Mouse (Mus musculus) lung, postnatal 0 days (tissue): ENCODE measurements at regions not wholly inside any gene's neighbourhood (a gene's known extent, or its start where the extent isn't known, plus 50 kb on each side); places are given as distances from the start of the nearest gene placed in this dataset.

Experiments
- CTCF ChIP-seq: IDR thresholded peaks from 2 replicates; pipeline ENCODE4 v1.5.1; 2016; ENCODE audit warnings: antibody characterized with exemption, mild to moderate bottlenecking
- EP300 ChIP-seq: IDR thresholded peaks from 2 replicates; pipeline ENCODE4 v1.6.1; 2016; ENCODE audit warnings: antibody characterized with exemption, mild to moderate bottlenecking, control low read depth

- TF ChIP-seq CTCF, result no peak
- TF ChIP-seq EP300, result no peak
Observed at GRCm38 (mm10) chr8:64280391-64280790, 74.3 kb upstream of the Tll1 start.
